Mouse (Mus musculus): Measurements from ENCODE around the gene Dnajc1. TPM values are rescaled to one million over a fixed set of nuclear protein-coding genes. Genes with fewer than 3 reads are reported as not detected.

The Dnajc1 gene
- polyA plus RNA-seq, 1 experiment from 2014 or later, result 22.6 TPM

GRCm38 (mm10) chr2:18217867-18218266 lies 174.8 kb downstream of the Dnajc1 start:
- H3K9ac ChIP-seq (replicated peaks), result no peak overlapping the region
- H3K4me2 ChIP-seq, result no peak overlapping the region
- H3K9me3 ChIP-seq (replicated peaks), result no peaks in the 10 kb centered on the region
- H3K36me3 ChIP-seq, result peaks cover 39% of the 10 kb centered on the region
- no peak for ATAC-seq (ENCODE audit: low FRiP score)
- H3K27ac ChIP-seq (replicated peaks), result no peak overlapping the region
- H3K4me3 ChIP-seq (replicated peaks), result no peak overlapping the region
- WGBS, result 85% methylated on average over 3 of the region's 3 CpGs
- H3K27me3 ChIP-seq (replicated peaks), result no peaks in the 10 kb centered on the region
- H3K4me1 ChIP-seq, result no peaks in the 10 kb centered on the region

DNA sequence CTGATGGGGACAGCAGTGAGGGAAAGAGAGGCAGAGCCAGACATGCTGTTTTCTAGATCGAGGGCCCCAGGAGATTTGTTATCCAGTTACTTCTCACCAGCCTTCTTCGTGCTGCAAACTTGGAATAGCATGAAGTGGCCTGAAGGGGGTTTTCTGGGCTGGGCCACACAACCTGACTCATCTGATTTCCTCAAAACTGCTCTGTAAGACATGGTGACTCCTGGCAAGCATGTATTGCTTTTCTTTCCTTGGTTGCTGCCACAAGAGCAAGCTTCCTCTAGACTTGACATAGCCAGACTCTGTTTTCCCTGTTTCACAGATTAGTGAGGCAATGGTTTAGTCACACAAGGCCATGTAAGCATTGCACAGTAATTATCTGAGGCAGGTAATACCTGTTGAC lies 178.6 kb downstream of the Dnajc1 start:
- no peak for ATAC-seq (ENCODE audit: low FRiP score)
- WGBS, result 93% methylated on average over 2 of the region's 2 CpGs
- Histone ChIP-seq H3K4me1 (no peaks in the 10 kb centered on the region), H3K36me3 (peaks cover 64% of the 10 kb centered on the region), H3K27me3 (replicated peaks) (no peaks in the 10 kb centered on the region), H3K4me3 (replicated peaks) (no peak overlapping the region), H3K4me2 (no peak overlapping the region), H3K9ac (replicated peaks) (no peak overlapping the region), H3K9me3 (replicated peaks) (no peaks in the 10 kb centered on the region), H3K27ac (replicated peaks) (no peak overlapping the region)

DNA sequence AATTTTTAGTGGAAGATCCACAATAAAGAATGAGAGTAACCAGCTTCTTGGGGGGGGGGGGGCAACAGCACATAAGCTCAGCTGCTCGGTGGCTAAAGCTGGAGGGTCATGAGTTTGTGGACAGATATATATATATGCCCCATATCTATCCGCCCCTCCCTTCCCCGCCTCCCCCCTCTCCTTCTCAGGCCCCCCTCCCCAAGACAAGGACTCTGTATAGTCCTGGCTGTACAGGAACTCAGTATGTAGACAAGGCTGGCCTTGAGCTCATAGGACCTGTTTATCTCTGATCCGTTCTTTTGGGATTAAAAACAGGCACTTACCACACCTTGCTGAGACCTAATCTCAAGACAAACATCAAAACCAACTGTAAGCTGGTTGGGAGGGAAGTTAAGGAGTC lies 182.7 kb downstream of the Dnajc1 start:
- Histone ChIP-seq H3K36me3 (peaks cover 64% of the 10 kb centered on the region), H3K9me3 (replicated peaks) (no peaks in the 10 kb centered on the region), H3K27ac (replicated peaks) (no peak overlapping the region), H3K4me2 (no peak overlapping the region), H3K9ac (replicated peaks) (no peak overlapping the region), H3K4me1 (peaks cover 4% of the 10 kb centered on the region; the same call in 1 of the 2 replicates), H3K4me3 (replicated peaks) (no peak overlapping the region), H3K27me3 (replicated peaks) (no peaks in the 10 kb centered on the region)
- 88% methylated on average over 4 of the region's 4 CpGs for WGBS
- no peak for ATAC-seq (ENCODE audit: low FRiP score)

- WGBS, result 89% methylated on average over 7 of the region's 7 CpGs
- Histone ChIP-seq H3K27ac (replicated peaks) (no peak overlapping the region), H3K4me1 (peaks cover 4% of the 10 kb centered on the region; the same call in 1 of the 2 replicates), H3K9me3 (replicated peaks) (no peaks in the 10 kb centered on the region), H3K4me3 (replicated peaks) (no peak overlapping the region), H3K4me2 (no peak overlapping the region), H3K36me3 (peaks cover 60% of the 10 kb centered on the region), H3K9ac (replicated peaks) (no peak overlapping the region), H3K27me3 (replicated peaks) (no peaks in the 10 kb centered on the region)
- no peak for ATAC-seq (ENCODE audit: low FRiP score)
Observed at GRCm38 (mm10) chr2:18209211-18209823, 183.3 kb downstream of the Dnajc1 start.

DNA sequence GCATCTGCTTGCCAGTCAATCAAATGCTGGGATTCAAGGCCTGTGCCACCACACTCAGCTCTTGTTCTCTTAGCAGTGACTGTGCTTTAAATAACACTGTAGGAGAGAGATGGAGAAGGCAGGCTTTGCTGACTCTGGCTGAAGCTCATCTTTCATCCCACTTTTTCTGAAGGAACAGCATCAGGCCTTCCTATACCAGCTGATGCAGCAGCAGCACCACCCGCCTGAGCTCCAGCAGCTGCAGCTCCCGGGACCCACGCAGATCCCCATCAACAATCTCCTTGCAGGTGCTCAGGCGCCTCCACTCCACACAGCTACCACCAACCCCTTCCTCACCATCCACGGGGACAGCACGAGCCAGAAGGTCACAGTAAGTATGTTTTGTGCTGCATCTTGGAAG lies 184.1 kb downstream of the Dnajc1 start:
- H3K4me3 ChIP-seq (replicated peaks), result no peak overlapping the region
- 84% methylated on average over 6 of the region's 6 CpGs for WGBS
- no peaks in the 10 kb centered on the region for H3K27me3 ChIP-seq (replicated peaks)
- peaks cover 54% of the 10 kb centered on the region for H3K36me3 ChIP-seq
- H3K4me2 ChIP-seq, result no peak overlapping the region
- H3K9ac ChIP-seq (replicated peaks), result no peak overlapping the region
- no peak for ATAC-seq (ENCODE audit: low FRiP score)
- no peaks in the 10 kb centered on the region for H3K9me3 ChIP-seq (replicated peaks)
- no peak overlapping the region for H3K27ac ChIP-seq (replicated peaks)
- H3K4me1 ChIP-seq, result peaks cover 4% of the 10 kb centered on the region; the same call in 1 of the 2 replicates

DNA sequence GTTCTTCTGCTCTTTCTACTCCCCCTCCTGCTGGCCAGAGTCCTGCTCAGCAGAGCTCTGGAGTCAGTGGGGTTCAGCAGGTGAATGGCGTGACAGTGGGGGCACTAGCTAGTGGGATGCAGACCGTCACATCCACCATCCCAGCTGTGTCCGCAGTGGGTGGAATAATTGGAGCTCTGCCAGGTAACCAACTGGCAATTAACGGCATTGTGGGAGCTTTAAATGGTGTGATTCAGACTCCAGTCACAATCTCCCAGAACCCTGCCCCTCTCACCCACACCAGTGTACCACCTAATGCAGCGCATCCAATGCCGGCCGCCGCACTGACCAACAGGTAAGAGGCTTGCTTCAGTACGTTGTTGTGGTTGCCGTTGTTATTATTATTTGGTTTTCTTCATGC lies 185.8 kb downstream of the Dnajc1 start:
- Histone ChIP-seq H3K36me3 (peaks cover 52% of the 10 kb centered on the region), H3K4me2 (no peak overlapping the region)
- 51% methylated on average over 10 of the region's 10 CpGs for WGBS

DNA sequence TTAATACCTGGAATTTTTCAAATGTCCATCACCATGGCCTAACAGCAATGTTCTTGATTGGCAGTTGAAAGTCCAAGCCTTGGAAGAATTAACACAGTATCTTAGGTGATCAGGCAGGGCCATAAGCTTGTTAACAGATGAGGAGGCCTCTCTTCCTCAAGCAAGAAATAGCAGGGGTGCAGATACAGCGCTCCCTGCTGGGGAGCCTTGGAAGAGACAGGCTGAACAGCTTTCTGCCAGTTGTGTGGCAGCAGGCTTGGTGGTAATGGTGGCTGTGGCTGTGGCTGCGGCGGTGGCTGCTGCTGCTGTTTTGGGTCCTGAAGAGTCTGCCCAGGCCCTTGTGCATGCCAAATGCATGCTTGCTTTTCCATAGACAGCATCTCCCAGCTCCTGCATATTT lies 187.5 kb downstream of the Dnajc1 start:
- Histone ChIP-seq H3K27ac (replicated peaks) (no peak overlapping the region), H3K36me3 (peaks cover 42% of the 10 kb centered on the region), H3K4me3 (replicated peaks) (no peak overlapping the region), H3K4me2 (no peak overlapping the region), H3K27me3 (replicated peaks) (no peaks in the 10 kb centered on the region), H3K9me3 (replicated peaks) (no peaks in the 10 kb centered on the region), H3K9ac (replicated peaks) (no peak overlapping the region), H3K4me1 (peaks cover 4% of the 10 kb centered on the region; the same call in 1 of the 2 replicates)
- no peak for ATAC-seq (ENCODE audit: low FRiP score)
- WGBS, result 74% methylated on average over 3 of the region's 3 CpGs

More for the DNA sequence above, 185.8 kb downstream of the Dnajc1 start:
- H3K9ac ChIP-seq (replicated peaks), result no peak overlapping the region
- no peaks in the 10 kb centered on the region for H3K9me3 ChIP-seq (replicated peaks)
- peak; percentile 16; the same call in 1 of the 2 replicates for ATAC-seq (ENCODE audit: low FRiP score)
- peaks cover 4% of the 10 kb centered on the region; the same call in 1 of the 2 replicates for H3K4me1 ChIP-seq
- H3K27ac ChIP-seq (replicated peaks), result no peak overlapping the region
- no peak overlapping the region for H3K4me3 ChIP-seq (replicated peaks)
- no peaks in the 10 kb centered on the region for H3K27me3 ChIP-seq (replicated peaks)

GRCm38 (mm10) chr2:18202923-18203322 lies 189.7 kb downstream of the Dnajc1 start:
- H3K27ac ChIP-seq (replicated peaks), result no peak overlapping the region
- no peak overlapping the region for H3K9ac ChIP-seq (replicated peaks)
- ATAC-seq (ENCODE audit: low FRiP score), result no peak
- peaks cover 30% of the 10 kb centered on the region for H3K36me3 ChIP-seq
- peaks cover 4% of the 10 kb centered on the region; the same call in 1 of the 2 replicates for H3K4me1 ChIP-seq
- no peaks in the 10 kb centered on the region for H3K27me3 ChIP-seq (replicated peaks)
- no peak overlapping the region for H3K4me2 ChIP-seq
- no peaks in the 10 kb centered on the region for H3K9me3 ChIP-seq (replicated peaks)
- H3K4me3 ChIP-seq (replicated peaks), result no peak overlapping the region
- 93% methylated on average over 4 of the region's 4 CpGs for WGBS

- H3K27ac ChIP-seq (replicated peaks), result no peak overlapping the region
- H3K4me2 ChIP-seq, result no peak overlapping the region
- no peaks in the 10 kb centered on the region for H3K9me3 ChIP-seq (replicated peaks)
- no peak for ATAC-seq (ENCODE audit: low FRiP score)
- peaks cover 4% of the 10 kb centered on the region; the same call in 1 of the 2 replicates for H3K4me1 ChIP-seq
- no peak overlapping the region for H3K9ac ChIP-seq (replicated peaks)
- 98% methylated on average over 1 of the region's 1 CpGs for WGBS
- H3K36me3 ChIP-seq, result peaks cover 28% of the 10 kb centered on the region
- H3K4me3 ChIP-seq (replicated peaks), result no peak overlapping the region
- H3K27me3 ChIP-seq (replicated peaks), result no peaks in the 10 kb centered on the region
Observed at GRCm38 (mm10) chr2:18201820-18202462, 190.7 kb downstream of the Dnajc1 start.

DNA sequence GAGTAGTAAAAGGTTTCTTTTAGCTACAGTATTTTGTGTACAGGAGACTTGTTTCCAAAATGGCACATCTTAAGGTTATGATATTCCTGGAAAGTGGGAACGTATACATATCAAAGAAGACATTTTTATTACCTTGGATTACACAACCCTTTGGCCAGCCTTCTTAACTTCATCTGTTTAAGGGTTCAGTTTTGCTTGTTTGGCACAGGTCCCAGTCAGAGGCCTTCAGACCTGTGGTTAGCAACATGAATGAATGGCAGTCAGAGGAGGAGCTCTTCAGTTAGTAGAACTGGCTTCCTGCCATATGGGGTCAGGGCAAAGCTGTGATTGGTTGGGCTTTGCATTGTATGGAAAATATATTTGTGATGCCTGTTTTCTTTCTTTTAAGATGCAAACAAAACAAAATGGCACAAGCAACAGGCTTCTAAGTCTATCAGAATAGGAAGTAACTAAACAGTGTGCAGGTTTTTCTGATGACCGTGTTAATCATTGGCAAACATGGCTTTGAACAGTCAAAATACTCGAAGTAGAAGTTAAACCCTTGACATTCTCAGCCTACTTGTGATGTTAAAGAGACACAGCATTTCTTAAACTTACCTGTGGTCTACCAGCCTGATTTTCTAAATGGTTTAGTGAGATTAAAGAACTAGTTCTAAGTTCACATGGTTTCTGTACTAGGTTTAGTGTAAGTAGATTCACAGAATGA lies 196.8 kb downstream of the Dnajc1 start:
- no peak overlapping the region for H3K9ac ChIP-seq (replicated peaks)
- no peak overlapping the region for H3K4me2 ChIP-seq
- no peak; the same call in 1 of the 2 replicates for ATAC-seq (ENCODE audit: low FRiP score)
- peaks cover 10% of the 10 kb centered on the region; the same call in 1 of the 2 replicates for H3K36me3 ChIP-seq
- H3K27me3 ChIP-seq (replicated peaks), result no peaks in the 10 kb centered on the region
- no peaks in the 10 kb centered on the region for H3K9me3 ChIP-seq (replicated peaks)
- 62% methylated on average over 3 of the region's 3 CpGs for WGBS
- H3K4me3 ChIP-seq (replicated peaks), result no peak overlapping the region
- no peak overlapping the region for H3K27ac ChIP-seq (replicated peaks)
- H3K4me1 ChIP-seq, result no peaks in the 10 kb centered on the region

- H3K9me3 ChIP-seq (replicated peaks), result no peaks in the 10 kb centered on the region
- H3K36me3 ChIP-seq, result peaks cover 11% of the 10 kb centered on the region; the same call in 1 of the 2 replicates
- 79% methylated on average over 4 of the region's 4 CpGs for WGBS
- H3K27me3 ChIP-seq (replicated peaks), result no peaks in the 10 kb centered on the region
- no peak overlapping the region for H3K27ac ChIP-seq (replicated peaks)
- ATAC-seq (ENCODE audit: low FRiP score), result no peak
- no peak overlapping the region for H3K9ac ChIP-seq (replicated peaks)
- no peak overlapping the region for H3K4me3 ChIP-seq (replicated peaks)
- H3K4me1 ChIP-seq, result no peaks in the 10 kb centered on the region
- H3K4me2 ChIP-seq, result no peak overlapping the region
Observed at GRCm38 (mm10) chr2:18195285-18195684, 197.3 kb downstream of the Dnajc1 start.

DNA sequence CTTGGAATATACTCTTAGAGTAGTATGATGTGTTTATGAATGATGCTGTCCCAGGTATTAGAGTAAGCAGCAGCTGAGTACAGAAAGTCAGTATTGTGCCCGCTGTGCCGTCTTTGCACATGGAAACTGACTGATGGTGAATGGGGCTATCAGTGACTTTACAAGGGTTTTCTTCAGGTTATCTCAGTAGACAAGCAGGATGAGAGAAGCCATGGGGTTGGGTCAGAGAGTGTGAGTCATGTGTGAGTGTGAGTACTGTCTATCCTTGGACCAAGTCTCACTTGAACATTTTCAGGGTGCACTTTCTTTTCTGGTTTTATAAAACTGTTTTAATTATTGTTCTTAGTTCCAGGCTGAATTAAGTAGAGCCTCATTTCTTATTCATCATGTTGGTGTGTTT lies 204.3 kb downstream of the Dnajc1 start:
- no peak for ATAC-seq (ENCODE audit: low FRiP score)
- 95% methylated on average over 2 of the region's 2 CpGs for WGBS
- peaks cover 31% of the 10 kb centered on the region for H3K36me3 ChIP-seq

More for the DNA sequence above, 204.3 kb downstream of the Dnajc1 start:
- no peaks in the 10 kb centered on the region for H3K4me1 ChIP-seq
- no peak overlapping the region for H3K4me2 ChIP-seq
- H3K9me3 ChIP-seq (replicated peaks), result no peaks in the 10 kb centered on the region
- H3K27me3 ChIP-seq (replicated peaks), result no peaks in the 10 kb centered on the region
- H3K9ac ChIP-seq (replicated peaks), result no peak overlapping the region
- no peak overlapping the region for H3K4me3 ChIP-seq (replicated peaks)
- no peak overlapping the region for H3K27ac ChIP-seq (replicated peaks)

All from neural tube, embryonic 15.5 days (tissue).